Mouse (Mus musculus): ENCODE results near the gene Slc43a2. TPM values are rescaled to one million over a fixed set of nuclear protein-coding genes. Genes with fewer than 3 reads are reported as not detected.

The Slc43a2 gene
- 10 to 100 TPM; 22.0 to 28.2 (median 24.4) TPM for total RNA-seq (2022)

GRCm38 (mm10) chr11:75531469-75532242, at the start of gene Slc43a2:
Slc43a2 (plus strand) TSS chr11:75531694.
- DNase-seq (ENCODE audit: low spot score in 2 of 2), result peak; percentile 89 to 90

- DNase-seq (ENCODE audit: low spot score in 2 of 2), result no peak
Measured at GRCm38 (mm10) chr11:75486192-75486591, 45.3 kb upstream of the Slc43a2 start.

- peak; percentile 95 to 97 for DNase-seq (ENCODE audit: low spot score in 2 of 2)
Measured at GRCm38 (mm10) chr11:75486601-75487285, 44.8 kb upstream of the Slc43a2 start, which contains the start of gene Prpf8. Prpf8 (plus strand) TSS chr11:75486816.

- no peak for DNase-seq (ENCODE audit: low spot score in 2 of 2)
Measured at GRCm38 (mm10) chr11:75487496-75487895, 44.0 kb upstream of the Slc43a2 start.

- no peak for DNase-seq (ENCODE audit: low spot score in 2 of 2)
Measured at GRCm38 (mm10) chr11:75494296-75495049, 37.0 kb upstream of the Slc43a2 start.

GRCm38 (mm10) chr11:75498126-75498525, 33.4 kb upstream of the Slc43a2 start:
- DNase-seq (ENCODE audit: low spot score in 2 of 2), result no peak

GRCm38 (mm10) chr11:75508162-75508561, 23.3 kb upstream of the Slc43a2 start:
- DNase-seq (ENCODE audit: low spot score in 2 of 2), result no peak

- DNase-seq (ENCODE audit: low spot score in 2 of 2), result no peak
Measured at GRCm38 (mm10) chr11:75508904-75509303, 22.6 kb upstream of the Slc43a2 start.

GRCm38 (mm10) chr11:75509741-75510626, 21.5 kb upstream of the Slc43a2 start, which contains the start of gene Rilp:
Rilp (plus strand) TSS chr11:75510094.
- peak; percentile 83 to 89 for DNase-seq (ENCODE audit: low spot score in 2 of 2)

GRCm38 (mm10) chr11:75510627-75510993, 20.9 kb upstream of the Slc43a2 start:
- peak; percentile 95 for DNase-seq (ENCODE audit: low spot score in 2 of 2)

- DNase-seq (ENCODE audit: low spot score in 2 of 2), result peak; percentile 55 to 56
Measured at GRCm38 (mm10) chr11:75511213-75511612, 20.3 kb upstream of the Slc43a2 start.

GRCm38 (mm10) chr11:75512301-75513018, 19.0 kb upstream of the Slc43a2 start:
- no peak for DNase-seq (ENCODE audit: low spot score in 2 of 2)

GRCm38 (mm10) chr11:75513336-75513735, 18.2 kb upstream of the Slc43a2 start, which contains the start of gene Scarf1:
Scarf1 (plus strand) TSS chr11:75513540.
- peak in 1 of 2 experiments; percentile 43 for DNase-seq (ENCODE audit: low spot score in 2 of 2)

- DNase-seq (ENCODE audit: low spot score in 2 of 2), result no peak
Measured at GRCm38 (mm10) chr11:75515186-75515585, 16.3 kb upstream of the Slc43a2 start.

- DNase-seq (ENCODE audit: low spot score in 2 of 2), result no peak
Measured at GRCm38 (mm10) chr11:75519834-75520633, 11.5 kb upstream of the Slc43a2 start.

GRCm38 (mm10) chr11:75521609-75522008, 9.9 kb upstream of the Slc43a2 start:
- DNase-seq (ENCODE audit: low spot score in 2 of 2), result no peak

GRCm38 (mm10) chr11:75522793-75523192, 8.7 kb upstream of the Slc43a2 start:
- no peak for DNase-seq (ENCODE audit: low spot score in 2 of 2)

- DNase-seq (ENCODE audit: low spot score in 2 of 2), result no peak
Measured at GRCm38 (mm10) chr11:75525531-75526125, 5.9 kb upstream of the Slc43a2 start.

- DNase-seq (ENCODE audit: low spot score in 2 of 2), result no peak
Measured at GRCm38 (mm10) chr11:75526943-75527342, 4.6 kb upstream of the Slc43a2 start.
